Mouse (Mus musculus) neural tube, embryonic 11.5 days (tissue): ENCODE data around the gene Napa. TPM values are rescaled to one million over a fixed set of nuclear protein-coding genes. Genes with fewer than 3 reads are reported as not detected.

Experiments
- ATAC-seq: fragments of 200-750 bp; cut with Nextera tagmentation; 2 replicates; pipeline ENCODE4 v1.8.0; 2017; ENCODE audit warnings: moderate number of reproducible peaks, mild to moderate bottlenecking, moderate TSS enrichment, moderate library complexity; ENCODE audit not compliant: insufficient read depth, low FRiP score, low TSS enrichment
- DNase-seq: peaks from one replicate; pipeline ENCODE4 v3.0.0-alpha.2; 2015; ENCODE audit warnings: low spot score
- H3K27ac ChIP-seq: fragments of 300-500 bp; sonication (generic); 2 replicates; pipeline ENCODE4 v1.5.1; 2014; ENCODE audit warnings: low read depth, mild to moderate bottlenecking, low read length
- H3K27me3 ChIP-seq: fragments of 300-500 bp; sonication (generic); 2 replicates; pipeline ENCODE4 v1.6.1; 2014; ENCODE audit warnings: mild to moderate bottlenecking, low read length, mixed read lengths; ENCODE audit not compliant: control insufficient read depth, insufficient read depth
- H3K36me3 ChIP-seq: fragments of 300-500 bp; sonication (generic); 2 replicates; pipeline ENCODE4 v1.6.1; 2014; ENCODE audit warnings: mild to moderate bottlenecking, low read length, moderate library complexity, mixed read lengths; ENCODE audit not compliant: control insufficient read depth, insufficient read depth
- H3K4me1 ChIP-seq: fragments of 300-500 bp; sonication (generic); 2 replicates; pipeline ENCODE4 v1.6.1; 2014; ENCODE audit warnings: low read length, mixed read lengths; ENCODE audit not compliant: control insufficient read depth, insufficient read depth
- H3K4me2 ChIP-seq: fragments of 300-500 bp; sonication (generic); 2 replicates; pipeline ENCODE4 v1.6.1; 2014; ENCODE audit warnings: low read depth, mild to moderate bottlenecking, moderate library complexity
- H3K4me3 ChIP-seq: fragments of 300-500 bp; sonication (generic); 2 replicates; pipeline ENCODE4 v1.5.1; 2014; ENCODE audit warnings: low read depth, low read length
- H3K9ac ChIP-seq: fragments of 300-500 bp; sonication (generic); 2 replicates; pipeline ENCODE4 v1.6.1; 2014; ENCODE audit warnings: mild to moderate bottlenecking, low read length
- H3K9me3 ChIP-seq: fragments of 300-500 bp; sonication (generic); 2 replicates; pipeline ENCODE4 v1.6.1; 2016; ENCODE audit warnings: low read length; ENCODE audit not compliant: control insufficient read depth
- WGBS: fragments of 180-500 bp; shearing (Covaris S2); extraction: QIAGEN DNeasy Blood & Tissue Kit; methylation state at CpG from one replicate; pipeline ENCODE4 v1.1.7; 2014; 5-methylcytosine and 5-hydroxymethylcytosine counted together
- polyA plus RNA-seq: library from polyadenylated mRNA; unstranded; fragments of >200 nt; fragmentation: Nextera tagmentation; extraction: Ambion mirVana; gene quantifications from 2 replicates; pipeline ENCODE4 v1.2.1, GENCODE M21; 2014

The Napa gene
- polyA plus RNA-seq, 1 experiment from 2014 or later = 184 TPM

- Histone ChIP-seq H3K4me3 (no peak overlapping the region), H3K27ac (peak overlapping the region; percentile 29; the same call in 1 of the 2 replicates), H3K27me3 (no peaks in the 10 kb centered on the region), H3K4me2 (no peak overlapping the region), H3K4me1 (peaks cover 8% of the 10 kb centered on the region), H3K36me3 (peaks cover 5% of the 10 kb centered on the region; the same call in 1 of the 2 replicates), H3K9ac (0 out of 2 replicates have a peak overlapping the region, but pooled peaks have one; percentile 6), H3K9me3 (no peaks in the 10 kb centered on the region)
- DNase-seq (no peak), ATAC-seq (peak; percentile 56; the same call in 1 of the 2 replicates)
- 75% methylated on average over 6 of the region's 6 CpGs for WGBS
Observed at GRCm38 (mm10) chr7:16103760-16104159, 5.5 kb downstream of the Napa start.

- H3K4me2 ChIP-seq = no peak overlapping the region
- no peak overlapping the region for H3K9ac ChIP-seq
- ATAC-seq = no peak
- H3K36me3 ChIP-seq = peaks cover 7% of the 10 kb centered on the region; the same call in 1 of the 2 replicates
- 92% methylated on average over 7 of the region's 7 CpGs for WGBS
- H3K4me3 ChIP-seq = no peak overlapping the region
- H3K27ac ChIP-seq = peak overlapping the region; percentile 29; the same call in 1 of the 2 replicates
- no peaks in the 10 kb centered on the region for H3K9me3 ChIP-seq
- H3K4me1 ChIP-seq = no peaks in the 10 kb centered on the region; the same call in 1 of the 2 replicates
- no peaks in the 10 kb centered on the region for H3K27me3 ChIP-seq
- no peak for DNase-seq
Observed at GRCm38 (mm10) chr7:16104611-16105388, 6.5 kb downstream of the Napa start.

GRCm38 (mm10) chr7:16108886-16109542, 10.8 kb downstream of the Napa start:
- Histone ChIP-seq H3K9ac (no peak overlapping the region), H3K4me1 (no peaks in the 10 kb centered on the region), H3K27ac (no peak overlapping the region), H3K36me3 (peaks cover 18% of the 10 kb centered on the region), H3K9me3 (no peaks in the 10 kb centered on the region), H3K27me3 (no peaks in the 10 kb centered on the region), H3K4me2 (no peak overlapping the region), H3K4me3 (no peak overlapping the region)
- no peak for ATAC-seq
- no peak for DNase-seq
- 91% methylated on average over 9 of the region's 9 CpGs for WGBS

- Histone ChIP-seq H3K4me2 (no peak overlapping the region), H3K4me1 (no peaks in the 10 kb centered on the region), H3K27ac (no peak overlapping the region), H3K36me3 (peaks cover 14% of the 10 kb centered on the region), H3K9me3 (no peaks in the 10 kb centered on the region), H3K4me3 (no peak overlapping the region), H3K27me3 (no peaks in the 10 kb centered on the region), H3K9ac (no peak overlapping the region)
- WGBS = 94% methylated on average over 8 of the region's 8 CpGs
- DNase-seq (no peak), ATAC-seq (no peak)
Observed at GRCm38 (mm10) chr7:16110158-16110557, 11.9 kb downstream of the Napa start.

- no peaks in the 10 kb centered on the region for H3K27me3 ChIP-seq
- H3K9ac ChIP-seq = no peak overlapping the region
- no peak overlapping the region for H3K4me3 ChIP-seq
- H3K4me1 ChIP-seq = no peaks in the 10 kb centered on the region
- peak overlapping the region; percentile 35; the same call in 1 of the 2 replicates for H3K27ac ChIP-seq
- H3K9me3 ChIP-seq = no peaks in the 10 kb centered on the region
- no peak for ATAC-seq
- no peak for DNase-seq
- H3K4me2 ChIP-seq = no peak overlapping the region
- peaks cover 18% of the 10 kb centered on the region for H3K36me3 ChIP-seq
- 90% methylated on average over 7 of the region's 7 CpGs for WGBS
Observed at GRCm38 (mm10) chr7:16111284-16112090, 13.2 kb downstream of the Napa start.

GRCm38 (mm10) chr7:16116418-16116817, 18.2 kb downstream of the Napa start:
- Histone ChIP-seq H3K9ac (no peak overlapping the region), H3K27ac (no peak overlapping the region), H3K27me3 (no peaks in the 10 kb centered on the region), H3K4me2 (no peak overlapping the region), H3K4me1 (peaks cover 2% of the 10 kb centered on the region), H3K9me3 (no peaks in the 10 kb centered on the region), H3K4me3 (no peak overlapping the region), H3K36me3 (peaks cover 16% of the 10 kb centered on the region)
- WGBS = 92% methylated on average over 7 of the region's 7 CpGs
- ATAC-seq (no peak), DNase-seq (no peak)

- Histone ChIP-seq H3K27me3 (no peaks in the 10 kb centered on the region), H3K4me1 (peaks cover 2% of the 10 kb centered on the region), H3K9ac (no peak overlapping the region), H3K4me3 (no peak overlapping the region), H3K27ac (no peak overlapping the region), H3K36me3 (peaks cover 15% of the 10 kb centered on the region), H3K9me3 (no peaks in the 10 kb centered on the region), H3K4me2 (no peak overlapping the region)
- 86% methylated on average over 3 of the region's 3 CpGs for WGBS
- DNase-seq (no peak), ATAC-seq (no peak)
Observed at GRCm38 (mm10) chr7:16117100-16117499, 18.8 kb downstream of the Napa start.

GRCm38 (mm10) chr7:16119569-16120261, 21.5 kb downstream of the Napa start, which contains the start of gene Kptn:
Gene Kptn (plus strand): TSS chr7:16119895.
- Histone ChIP-seq H3K4me3 (peak within 1 kb of the TSS; percentile 45), H3K27me3 (no peaks in the 10 kb centered on the region), H3K9ac (peak within 1 kb of the TSS; percentile 57), H3K36me3 (peaks cover 9% of the 10 kb centered on the region), H3K9me3 (no peaks in the 10 kb centered on the region), H3K4me2 (peak within 1 kb of the TSS; percentile 50), H3K4me1 (peaks cover 2% of the 10 kb centered on the region), H3K27ac (peak within 1 kb of the TSS; percentile 51; the same call in 1 of the 2 replicates)
- peak; percentile 91 for DNase-seq
- WGBS = under 1% methylated on average over 33 of the region's 33 CpGs
- peak; percentile 87 for ATAC-seq
